Mouse (Mus musculus): ENCODE measurements at regions not wholly inside any gene's neighbourhood (a gene's known extent, or its start where the extent isn't known, plus 50 kb on each side); places are given as distances from the start of the nearest gene placed in this dataset.

DNA sequence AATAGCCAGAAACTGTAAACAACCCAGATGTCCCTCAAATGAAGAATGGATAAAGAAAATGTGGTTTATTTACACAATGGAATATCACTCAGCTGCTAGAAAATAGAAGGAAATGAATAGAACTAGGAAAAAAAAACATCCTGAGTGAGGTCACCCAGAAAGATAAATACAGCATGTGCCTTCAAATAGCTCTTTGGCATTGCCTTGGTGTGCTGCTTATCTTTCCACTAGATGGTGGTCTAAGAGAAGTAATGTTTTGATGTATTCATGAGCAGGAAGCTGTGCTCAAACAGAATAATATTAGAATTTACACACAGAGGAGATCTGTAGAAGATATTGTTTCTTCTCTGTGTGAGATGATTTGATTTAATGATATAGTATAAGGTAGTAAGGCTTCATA lies 78.8 kb downstream of the Zfp619 start:
- Histone ChIP-seq H3K27me3 (ENCODE audit: control insufficient read depth, insufficient read depth, low read length) (no peaks in the 10 kb centered on the region), H3K36me3 (replicated peaks; ENCODE audit: control insufficient read depth, insufficient read depth, low read depth, low read length) (no peaks in the 10 kb centered on the region), H3K9me3 (replicated peaks; ENCODE audit: control insufficient read depth, low read length) (no peaks in the 10 kb centered on the region), H3K4me1 (ENCODE audit: control insufficient read depth, insufficient read depth, low read length) (no peaks in the 10 kb centered on the region), H3K9ac (replicated peaks; ENCODE audit: low read length) (no peak overlapping the region), H3K4me2 (ENCODE audit: low read depth, low read length) (no peak overlapping the region), H3K4me3 (ENCODE audit: low read depth, low read length) (no peak overlapping the region), H3K27ac (replicated peaks; ENCODE audit: low read depth, low read length) (no peak overlapping the region)
- no peak for DNase-seq (ENCODE audit: low spot score)
- no peak for ATAC-seq (replicated peaks; ENCODE audit: insufficient number of reproducible peaks, low FRiP score, low TSS enrichment, low read depth)

DNA sequence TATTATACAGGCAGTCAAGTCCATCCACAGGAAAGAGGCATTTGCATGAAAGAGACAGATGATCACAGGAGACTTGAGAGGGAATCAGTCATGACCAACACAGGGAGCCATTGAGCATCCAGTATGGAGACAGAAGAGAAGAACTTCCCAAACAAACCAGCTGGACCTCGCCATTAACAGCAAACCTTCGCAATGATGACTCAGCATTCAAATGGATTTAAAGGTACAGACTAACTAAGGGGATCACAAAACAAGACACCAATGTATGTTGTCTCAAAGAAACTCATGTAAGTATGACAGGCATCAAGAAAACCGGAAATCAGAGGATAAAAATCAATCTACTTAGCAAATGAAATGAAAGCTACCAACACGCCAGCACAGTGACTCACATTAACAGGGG lies 96.2 kb downstream of the Zfp619 start:
- ATAC-seq (replicated peaks; ENCODE audit: insufficient number of reproducible peaks, low FRiP score, low TSS enrichment, low read depth) (no peak), DNase-seq (ENCODE audit: low spot score) (no peak)
- H3K9me3 ChIP-seq (replicated peaks; ENCODE audit: control insufficient read depth, low read length), result no peaks in the 10 kb centered on the region
- no peaks in the 10 kb centered on the region for H3K27me3 ChIP-seq (ENCODE audit: control insufficient read depth, insufficient read depth, low read length)
- no peak overlapping the region for H3K9ac ChIP-seq (replicated peaks; ENCODE audit: low read length)
- H3K4me2 ChIP-seq (ENCODE audit: low read depth, low read length), result no peak overlapping the region
- H3K27ac ChIP-seq (replicated peaks; ENCODE audit: low read depth, low read length), result no peak overlapping the region
- H3K4me3 ChIP-seq (ENCODE audit: low read depth, low read length), result no peak overlapping the region
- H3K4me1 ChIP-seq (ENCODE audit: control insufficient read depth, insufficient read depth, low read length), result no peaks in the 10 kb centered on the region
- WGBS, result 85% methylated on average over 4 of the region's 4 CpGs
- no peaks in the 10 kb centered on the region for H3K36me3 ChIP-seq (replicated peaks; ENCODE audit: control insufficient read depth, insufficient read depth, low read depth, low read length)

- H3K9ac ChIP-seq (replicated peaks; ENCODE audit: low read length), result no peak overlapping the region
- no peak overlapping the region for H3K4me3 ChIP-seq (ENCODE audit: low read depth, low read length)
- ATAC-seq (replicated peaks; ENCODE audit: insufficient number of reproducible peaks, low FRiP score, low TSS enrichment, low read depth), result no peak
- WGBS, result 98% methylated on average over 2 of the region's 2 CpGs
- no peaks in the 10 kb centered on the region for H3K4me1 ChIP-seq (ENCODE audit: control insufficient read depth, insufficient read depth, low read length)
- no peak overlapping the region for H3K4me2 ChIP-seq (ENCODE audit: low read depth, low read length)
- no peaks in the 10 kb centered on the region for H3K36me3 ChIP-seq (replicated peaks; ENCODE audit: control insufficient read depth, insufficient read depth, low read depth, low read length)
- no peak for DNase-seq (ENCODE audit: low spot score)
- H3K9me3 ChIP-seq (replicated peaks; ENCODE audit: control insufficient read depth, low read length), result no peaks in the 10 kb centered on the region
- H3K27ac ChIP-seq (replicated peaks; ENCODE audit: low read depth, low read length), result no peak overlapping the region
- H3K27me3 ChIP-seq (ENCODE audit: control insufficient read depth, insufficient read depth, low read length), result no peaks in the 10 kb centered on the region
Observed at GRCm38 (mm10) chr7:39615092-39615491, 97.5 kb downstream of the Zfp619 start.

- no peaks in the 10 kb centered on the region for H3K9me3 ChIP-seq (replicated peaks; ENCODE audit: control insufficient read depth, low read length)
- WGBS, result 85% methylated on average over 2 of the region's 2 CpGs
Observed at GRCm38 (mm10) chr7:39621796-39622195, 104.2 kb downstream of the Zfp619 start.

DNA sequence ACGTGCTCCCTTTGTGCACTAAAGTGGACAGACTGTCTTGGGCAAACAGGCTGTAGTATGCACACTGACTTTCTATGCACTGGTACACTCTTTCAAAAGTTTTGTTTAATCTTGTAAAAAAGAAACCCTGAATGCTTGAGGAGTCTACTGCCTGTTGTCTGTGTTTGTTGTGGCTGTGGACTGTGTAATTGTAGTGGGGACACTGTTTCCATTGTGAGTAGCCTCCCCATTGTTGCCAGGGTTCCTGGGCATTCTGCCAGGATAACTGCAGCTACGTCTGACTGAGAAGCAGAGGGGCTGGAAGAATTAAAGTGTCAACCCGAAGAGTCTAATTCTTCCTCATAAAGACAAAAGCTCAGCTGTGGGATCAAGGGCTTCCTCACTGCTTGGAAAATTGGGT lies 115.3 kb downstream of the Zfp619 start:
- Histone ChIP-seq H3K9ac (replicated peaks; ENCODE audit: low read length) (no peak overlapping the region), H3K9me3 (replicated peaks; ENCODE audit: control insufficient read depth, low read length) (no peaks in the 10 kb centered on the region), H3K36me3 (replicated peaks; ENCODE audit: control insufficient read depth, insufficient read depth, low read depth, low read length) (no peaks in the 10 kb centered on the region), H3K27ac (replicated peaks; ENCODE audit: low read depth, low read length) (no peak overlapping the region), H3K4me1 (ENCODE audit: control insufficient read depth, insufficient read depth, low read length) (no peaks in the 10 kb centered on the region), H3K27me3 (ENCODE audit: control insufficient read depth, insufficient read depth, low read length) (no peaks in the 10 kb centered on the region), H3K4me3 (ENCODE audit: low read depth, low read length) (no peak overlapping the region), H3K4me2 (ENCODE audit: low read depth, low read length) (no peak overlapping the region)
- DNase-seq (ENCODE audit: low spot score) (no peak), ATAC-seq (replicated peaks; ENCODE audit: insufficient number of reproducible peaks, low FRiP score, low TSS enrichment, low read depth) (no peak)
- 50% methylated on average over 3 of the region's 3 CpGs for WGBS

More at GRCm38 (mm10) chr7:39621796-39622195, 104.2 kb downstream of the Zfp619 start:
- H3K36me3 ChIP-seq (replicated peaks; ENCODE audit: control insufficient read depth, insufficient read depth, low read depth, low read length), result no peaks in the 10 kb centered on the region
- H3K4me2 ChIP-seq (ENCODE audit: low read depth, low read length), result no peak overlapping the region
- no peak for ATAC-seq (replicated peaks; ENCODE audit: insufficient number of reproducible peaks, low FRiP score, low TSS enrichment, low read depth)
- no peak overlapping the region for H3K27ac ChIP-seq (replicated peaks; ENCODE audit: low read depth, low read length)
- H3K27me3 ChIP-seq (ENCODE audit: control insufficient read depth, insufficient read depth, low read length), result no peaks in the 10 kb centered on the region
- H3K9ac ChIP-seq (replicated peaks; ENCODE audit: low read length), result no peak overlapping the region
- no peak for DNase-seq (ENCODE audit: low spot score)
- no peak overlapping the region for H3K4me3 ChIP-seq (ENCODE audit: low read depth, low read length)
- no peaks in the 10 kb centered on the region for H3K4me1 ChIP-seq (ENCODE audit: control insufficient read depth, insufficient read depth, low read length)

DNA sequence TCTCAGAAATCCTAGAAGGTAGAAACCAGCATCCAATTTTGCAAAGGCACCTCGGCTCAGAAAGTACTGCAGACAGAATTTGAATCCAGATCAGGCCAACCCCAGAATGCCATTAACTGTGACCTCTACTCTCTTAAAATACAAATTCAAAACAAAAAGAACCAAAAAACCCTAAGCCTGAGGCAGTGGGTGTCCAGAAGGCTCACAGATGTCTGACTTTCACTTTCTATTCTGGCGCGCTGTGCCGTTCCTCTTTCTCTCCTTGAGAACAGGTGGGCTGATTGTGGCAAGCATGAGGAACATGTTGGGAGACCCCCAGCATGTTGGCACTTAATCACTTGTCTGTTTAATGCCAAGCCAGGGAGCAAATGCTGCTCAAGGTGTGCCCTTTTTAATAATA lies 124.8 kb downstream of the Zfp619 start:
- Histone ChIP-seq H3K9me3 (replicated peaks; ENCODE audit: control insufficient read depth, low read length) (no peaks in the 10 kb centered on the region), H3K27me3 (ENCODE audit: control insufficient read depth, insufficient read depth, low read length) (no peaks in the 10 kb centered on the region), H3K9ac (replicated peaks; ENCODE audit: low read length) (no peak overlapping the region), H3K4me2 (ENCODE audit: low read depth, low read length) (no peak overlapping the region), H3K36me3 (replicated peaks; ENCODE audit: control insufficient read depth, insufficient read depth, low read depth, low read length) (no peaks in the 10 kb centered on the region), H3K27ac (replicated peaks; ENCODE audit: low read depth, low read length) (no peak overlapping the region), H3K4me3 (ENCODE audit: low read depth, low read length) (no peak overlapping the region), H3K4me1 (ENCODE audit: control insufficient read depth, insufficient read depth, low read length) (no peaks in the 10 kb centered on the region)
- DNase-seq (ENCODE audit: low spot score), result no peak
- 86% methylated on average over 4 of the region's 4 CpGs for WGBS
- no peak for ATAC-seq (replicated peaks; ENCODE audit: insufficient number of reproducible peaks, low FRiP score, low TSS enrichment, low read depth)

GRCm38 (mm10) chr7:39643323-39643722 lies 125.8 kb downstream of the Zfp619 start:
- DNase-seq (ENCODE audit: low spot score), result no peak
- Histone ChIP-seq H3K9ac (replicated peaks; ENCODE audit: low read length) (no peak overlapping the region), H3K4me2 (ENCODE audit: low read depth, low read length) (no peak overlapping the region), H3K36me3 (replicated peaks; ENCODE audit: control insufficient read depth, insufficient read depth, low read depth, low read length) (no peaks in the 10 kb centered on the region), H3K27me3 (ENCODE audit: control insufficient read depth, insufficient read depth, low read length) (no peaks in the 10 kb centered on the region), H3K9me3 (replicated peaks; ENCODE audit: control insufficient read depth, low read length) (no peaks in the 10 kb centered on the region), H3K4me1 (ENCODE audit: control insufficient read depth, insufficient read depth, low read length) (no peaks in the 10 kb centered on the region), H3K27ac (replicated peaks; ENCODE audit: low read depth, low read length) (no peak overlapping the region), H3K4me3 (ENCODE audit: low read depth, low read length) (no peak overlapping the region)
- 56% methylated on average over 1 of the region's 1 CpGs for WGBS
- no peak for ATAC-seq (replicated peaks; ENCODE audit: insufficient number of reproducible peaks, low FRiP score, low TSS enrichment, low read depth)

GRCm38 (mm10) chr7:39650483-39651102 lies 133.0 kb downstream of the Zfp619 start:
- no peaks in the 10 kb centered on the region for H3K9me3 ChIP-seq (replicated peaks; ENCODE audit: control insufficient read depth, low read length)
- no peak overlapping the region for H3K4me2 ChIP-seq (ENCODE audit: low read depth, low read length)
- H3K27ac ChIP-seq (replicated peaks; ENCODE audit: low read depth, low read length), result no peak overlapping the region
- no peak overlapping the region for H3K4me3 ChIP-seq (ENCODE audit: low read depth, low read length)
- H3K9ac ChIP-seq (replicated peaks; ENCODE audit: low read length), result no peak overlapping the region
- ATAC-seq (replicated peaks; ENCODE audit: insufficient number of reproducible peaks, low FRiP score, low TSS enrichment, low read depth), result no peak
- H3K4me1 ChIP-seq (ENCODE audit: control insufficient read depth, insufficient read depth, low read length), result no peaks in the 10 kb centered on the region
- 80% methylated on average over 6 of the region's 6 CpGs for WGBS
- DNase-seq (ENCODE audit: low spot score), result no peak
- H3K27me3 ChIP-seq (ENCODE audit: control insufficient read depth, insufficient read depth, low read length), result no peaks in the 10 kb centered on the region
- no peaks in the 10 kb centered on the region for H3K36me3 ChIP-seq (replicated peaks; ENCODE audit: control insufficient read depth, insufficient read depth, low read depth, low read length)
